ENCODE assay signal across 11 mouse cellular contexts in genomic region chr6:136644171-136644570, GRCm38 (mm10). TPM values are rescaled to one million over a fixed set of nuclear protein-coding genes. Genes with fewer than 3 reads are reported as not detected.
DNase-seq lines count a peak whose midpoint lies in the region; ATAC-seq and TF ChIP-seq lines count a peak whose summit lies in the region.
"Had no signal": no experiment of that assay in that cellular context is flagged by ENCODE, and none has a peak within 500 bp of the region (broad histone marks: within the 10 kb centered on the region; RNA-seq: fewer than 3 reads in every experiment).

No protein-coding gene starts in this region.

- in situ Hi-C loops in ES-E14 (cut with MboI; ENCODE audit: low sequenced_read_pairs in 2 of 2, unreplicated experiment in 2 of 2) = no loop called here

- peak; percentile 53; the same call in 1 of the 2 replicates for ATAC-seq in megakaryocyte progenitor cell, adult 5-6 weeks (replicated peaks; ENCODE audit: poor library complexity)
- ATAC-seq in forebrain, embryonic 15.5 days (replicated peaks) = no peak

- no peaks in the 10 kb centered on the region for H3K4me1 ChIP-seq in ES-E14 (ENCODE audit: control insufficient read depth in 2 of 2, insufficient read depth in 2 of 2, low read length in 2 of 2, poor library complexity in 1 of 2)
- H3K4me1 ChIP-seq in forebrain, embryonic 15.5 days = 0 out of 2 replicates have a peak, but pooled peaks cover 6% of the 10 kb centered on the region
- H3K4me1 ChIP-seq: neural tube, embryonic 12.5 days had no signal

- H3K4me3 ChIP-seq in gastrocnemius, adult 2 months = no peak overlapping the region
- H3K4me3 ChIP-seq in ES-E14 (ENCODE audit: insufficient read depth in 1 of 2, low read depth in 1 of 2, low read length in 2 of 2, poor library complexity in 1 of 2, severe bottlenecking in 1 of 2) = no peak overlapping the region
- no peak overlapping the region for H3K4me3 ChIP-seq in forebrain, embryonic 15.5 days
- H3K4me3 ChIP-seq: hindbrain, embryonic 10.5 days; neural tube, embryonic 12.5 days had no signal

- peak; percentile 50 for TF ChIP-seq CTCF in gastrocnemius, adult 2 months (IDR thresholded peaks at IDR 0.05)

- H3K9ac ChIP-seq in ES-E14 (ENCODE audit: insufficient read depth, low read depth, low read length, poor library complexity, severe bottlenecking) = no peak overlapping the region
- no peak overlapping the region for H3K9ac ChIP-seq in forebrain, embryonic 15.5 days (replicated peaks)
- H3K9ac ChIP-seq: neural tube, embryonic 12.5 days had no signal

- H3K9me3 ChIP-seq in ES-E14 (ENCODE audit: control insufficient read depth, insufficient read depth, low read depth, low read length) = no peaks in the 10 kb centered on the region
- H3K9me3 ChIP-seq in forebrain, embryonic 15.5 days = no peaks in the 10 kb centered on the region
- H3K9me3 ChIP-seq: hindbrain, embryonic 10.5 days; neural tube, embryonic 12.5 days had no signal

- intact Hi-C loops in gastrocnemius, adult 2 months (cut with DNase I) = no loop called here

- no peaks in the 10 kb centered on the region for H3K36me3 ChIP-seq in ES-E14 (ENCODE audit: control insufficient read depth, insufficient read depth, low read length, poor library complexity, severe bottlenecking)
- H3K36me3 ChIP-seq in forebrain, embryonic 15.5 days = no peaks in the 10 kb centered on the region
- H3K36me3 ChIP-seq: hindbrain, embryonic 10.5 days; neural tube, embryonic 12.5 days had no signal

- H3K4me2 ChIP-seq in forebrain, embryonic 15.5 days (replicated peaks) = no peak overlapping the region
- H3K4me2 ChIP-seq: neural tube, embryonic 12.5 days had no signal

- H3K27me3 ChIP-seq in forebrain, embryonic 15.5 days = no peaks in the 10 kb centered on the region
- H3K27me3 ChIP-seq: neural tube, embryonic 12.5 days had no signal

- DNase-seq in gastrocnemius, adult 2 months = no peak
- DNase-seq in gastrocnemius, adult 8-10 months (ENCODE audit: low spot score in 2 of 2) = no peak
- peak; percentile 32 for DNase-seq in lung, postnatal 36 days
- DNase-seq in lung, postnatal 25 days (ENCODE audit: low spot score) = no peak
- no peak for DNase-seq in ES-E14 (ENCODE audit: low read depth, low spot score)
- DNase-seq in cerebellum, adult 9-11 months = no peak

- WGBS in forebrain, embryonic 15.5 days = 90% methylated on average over 2 of the region's 2 CpGs

- no peak overlapping the region for H3K27ac ChIP-seq in gastrocnemius, adult 2 months
- H3K27ac ChIP-seq in ES-E14 (ENCODE audit: insufficient read depth, low read depth, low read length, poor library complexity, severe bottlenecking) = no peak overlapping the region
- no peak overlapping the region for H3K27ac ChIP-seq in forebrain, embryonic 15.5 days (replicated peaks)
- H3K27ac ChIP-seq: hindbrain, embryonic 10.5 days; macrophage; neural tube, embryonic 12.5 days had no signal

TF ChIP-seq in ES-E14, 5 proteins besides CTCF, POLR2A, EP300 and RAD21:
- TF ChIP-seq ZC3H11A (IDR thresholded peaks at IDR 0.05; ENCODE audit: borderline replicate concordance, low read depth, low read length) = peak; percentile 79
- TF ChIP-seq ZNF384 (IDR thresholded peaks at IDR 0.05; ENCODE audit: low read depth, low read length) = no peak
- TF ChIP-seq HCFC1 (IDR thresholded peaks at IDR 0.05; ENCODE audit: borderline replicate concordance, insufficient read depth, low read length) = no peak

RNA-seq across cellular contexts. Expression of gene Plbd1, which starts 17.6 kb away (rescaled TPM):
- total RNA-seq in gastrocnemius, adult 2 months (2021) = 10 to 100 TPM; 13.0 to 28.1 TPM
- total RNA-seq in gastrocnemius, adult 8-10 months (2022) = 10 to 100 TPM; 10.6 to 17.0 (median 12.5) TPM
- 2.5 and 3.0 TPM in 2 replicates for total RNA-seq in ES-E14 (2012; rRNA removed)
- 12.0 and 16.3 TPM in 2 replicates for total RNA-seq in megakaryocyte progenitor cell, adult 5-6 weeks (2015)
- 10.5 and 10.8 TPM in 2 replicates for total RNA-seq in megakaryocyte progenitor cell, adult 5-6 weeks (2017)
- 0.29 and 0.34 TPM in 2 replicates for polyA plus RNA-seq in forebrain, embryonic 15.5 days (2015; fragmentation: Nextera tagmentation; extraction: Ambion mirVana)
